Mouse (Mus musculus) right cerebral cortex, postnatal 4 days (tissue): ENCODE data around the gene Ubr4.
"Not testable (repeated sequence)": the region's sequence is repeated elsewhere in the genome, so short reads cannot be mapped to it uniquely, and the experiment has no call there.

Experiments
- DNase-seq: peaks from one replicate; pipeline ENCODE4 v3.0.0-alpha.2; 2022

Ubr4 gene

DNA sequence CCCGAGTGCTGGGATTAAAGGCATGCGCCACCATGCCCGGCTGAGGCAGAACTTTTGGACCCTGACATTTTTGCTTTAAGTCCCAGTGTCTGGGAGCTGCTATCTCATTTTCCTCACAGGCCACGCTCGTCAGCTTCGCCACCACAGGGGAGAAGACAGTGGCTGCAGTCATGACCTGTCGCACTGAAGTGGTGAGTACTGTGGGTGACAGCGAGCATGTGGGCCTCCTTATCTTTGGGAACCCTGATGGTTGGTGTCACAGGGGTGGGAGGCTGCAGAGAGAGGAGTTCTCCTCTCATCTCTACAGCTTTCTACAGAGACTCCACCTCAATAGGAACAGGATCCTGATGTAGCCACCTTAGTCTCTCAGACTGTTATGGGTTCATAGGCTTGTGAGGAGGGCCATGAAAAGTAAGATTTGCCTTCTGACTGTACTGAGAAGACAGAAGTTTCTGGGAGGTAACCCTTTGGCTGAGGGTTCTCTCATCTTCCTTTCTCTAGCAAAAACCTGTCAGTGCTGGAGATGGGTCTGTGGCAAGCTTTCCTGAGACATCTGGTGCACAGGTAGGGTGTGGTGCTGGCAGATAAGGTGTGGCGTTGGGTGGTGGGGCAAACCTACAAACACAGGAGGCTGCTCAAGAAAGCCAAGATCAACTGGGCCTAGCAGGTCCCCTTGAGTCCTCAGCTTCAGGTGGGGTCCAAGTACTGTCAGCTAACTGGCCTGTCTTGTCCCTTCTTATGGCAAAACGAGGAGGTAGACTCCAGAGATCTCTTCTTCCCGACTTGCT, 8.5 kb downstream of the Ubr4 start:
- no peak for DNase-seq

DNA sequence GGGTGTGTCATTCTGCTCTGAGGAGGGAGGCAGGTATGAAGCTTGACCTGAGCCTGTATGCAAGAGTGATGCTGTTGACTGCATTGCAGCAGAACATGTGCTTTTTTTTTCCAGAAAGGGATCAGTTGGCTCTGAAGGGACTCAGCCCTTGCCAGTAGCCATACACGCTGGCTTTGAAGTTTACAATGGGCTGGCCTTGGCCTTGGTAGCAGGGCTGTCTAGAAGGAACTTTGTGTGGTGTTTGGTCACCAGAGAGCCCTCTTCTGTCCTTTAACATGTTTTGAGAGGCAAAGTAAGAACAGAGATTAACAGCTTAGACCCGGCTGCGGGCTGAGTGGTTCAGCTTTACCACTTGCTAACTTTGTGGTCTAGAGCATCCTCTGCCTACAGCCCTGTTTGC, 14.9 kb downstream of the Ubr4 start:
- no peak for DNase-seq

- no peak for DNase-seq
Observed at GRCm38 (mm10) chr4:139368038-139368437, 15.6 kb downstream of the Ubr4 start.

DNA sequence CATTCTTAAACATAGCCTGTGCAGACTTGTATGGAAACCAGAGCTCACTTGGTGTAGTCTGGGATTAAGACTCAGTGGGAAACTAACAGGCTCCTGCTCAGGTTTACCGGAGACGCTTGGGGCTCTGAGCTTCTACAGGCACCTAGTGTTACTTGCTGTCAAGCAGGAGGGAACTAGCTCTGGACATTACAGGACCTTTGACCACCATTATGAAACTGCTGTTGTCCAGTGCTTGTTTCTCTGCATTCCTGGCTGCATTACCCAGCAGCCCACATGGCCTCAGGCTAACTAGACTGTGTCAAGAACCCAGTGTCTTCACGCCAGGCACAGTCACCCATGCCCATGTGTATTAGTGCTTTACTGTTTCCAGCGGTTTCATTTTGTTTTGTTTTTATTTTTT, 20.7 kb downstream of the Ubr4 start:
- DNase-seq, result no peak

GRCm38 (mm10) chr4:139373531-139373930, 21.1 kb downstream of the Ubr4 start:
- no peak for DNase-seq

DNA sequence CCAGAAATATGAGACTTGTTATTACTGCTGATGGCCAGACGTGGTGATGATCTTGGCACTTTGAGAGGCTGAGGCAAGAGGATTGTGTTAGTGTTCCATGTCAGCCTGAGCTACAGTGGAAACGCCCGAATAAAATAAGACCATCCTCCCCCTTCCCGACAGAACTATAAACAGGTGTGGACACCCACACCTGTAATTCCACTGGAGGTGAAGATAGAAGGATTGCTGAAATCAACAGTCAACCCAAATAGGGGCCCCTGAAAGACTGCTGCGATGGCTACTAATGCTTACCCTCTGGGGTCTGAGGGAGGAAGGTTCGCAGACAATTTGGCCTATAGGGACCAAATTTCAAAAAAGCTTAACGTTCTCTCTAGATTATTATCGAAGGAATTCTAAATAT, 27.3 kb downstream of the Ubr4 start:
- DNase-seq, result no peak

DNA sequence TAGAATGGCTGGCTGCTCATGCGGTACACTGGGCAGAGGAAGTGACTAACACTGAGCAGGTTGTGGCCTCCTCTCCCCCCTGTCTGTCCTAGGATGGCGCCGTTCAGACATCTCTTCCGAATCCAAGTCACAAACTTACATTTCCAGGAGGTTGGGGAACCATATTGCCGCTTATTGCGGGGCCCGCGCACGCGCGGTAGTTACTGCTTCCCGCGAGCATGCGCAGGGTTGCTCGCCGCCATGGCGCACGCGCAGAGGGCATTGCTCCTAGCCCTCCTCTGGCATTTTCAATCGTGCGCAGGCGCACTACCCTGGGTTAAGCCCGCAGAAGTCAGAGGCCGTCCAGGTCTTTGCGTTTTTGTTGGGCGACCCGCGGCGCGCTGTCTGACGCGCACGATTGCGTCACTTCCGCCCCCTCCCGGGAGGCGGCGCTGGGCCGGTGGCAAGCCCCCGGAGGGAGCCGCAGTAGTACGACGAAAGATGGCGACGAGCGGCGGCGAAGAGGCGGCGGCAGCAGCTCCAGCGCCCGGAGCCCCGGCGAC, 27.9 kb downstream of the Ubr4 start:
- peak; percentile 100 for DNase-seq

- no peak for DNase-seq
Observed at GRCm38 (mm10) chr4:139380775-139381451, 28.5 kb downstream of the Ubr4 start.

GRCm38 (mm10) chr4:139381452-139381845, 29.0 kb downstream of the Ubr4 start:
- DNase-seq, result no peak

- DNase-seq, result no peak
Observed at GRCm38 (mm10) chr4:139382231-139382630, 29.8 kb downstream of the Ubr4 start.

GRCm38 (mm10) chr4:139385841-139386240, 33.4 kb downstream of the Ubr4 start:
- DNase-seq, result not testable (repeated sequence)

DNA sequence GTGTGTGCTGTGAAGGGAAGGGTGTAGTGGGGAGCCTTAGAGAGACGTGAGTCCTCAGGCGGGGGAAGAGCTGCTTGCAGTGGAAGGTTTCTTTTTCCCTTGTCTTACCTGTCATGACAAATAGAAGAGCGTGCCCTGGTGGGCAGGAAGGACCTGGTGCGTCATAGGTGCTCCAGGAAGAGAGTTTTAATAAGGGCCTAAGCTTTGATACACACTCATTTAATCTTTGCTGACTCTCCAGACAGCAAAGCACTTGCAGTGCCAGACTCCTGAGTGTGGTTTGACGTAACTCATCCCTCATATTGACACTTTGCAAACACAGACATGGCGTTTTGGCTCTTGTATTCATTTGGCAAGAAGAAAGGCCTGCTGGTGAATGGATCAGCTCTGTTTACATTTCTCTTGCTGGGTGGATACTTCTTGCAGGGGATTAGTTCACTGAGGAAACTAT, 34.5 kb downstream of the Ubr4 start:
- no peak for DNase-seq

DNA sequence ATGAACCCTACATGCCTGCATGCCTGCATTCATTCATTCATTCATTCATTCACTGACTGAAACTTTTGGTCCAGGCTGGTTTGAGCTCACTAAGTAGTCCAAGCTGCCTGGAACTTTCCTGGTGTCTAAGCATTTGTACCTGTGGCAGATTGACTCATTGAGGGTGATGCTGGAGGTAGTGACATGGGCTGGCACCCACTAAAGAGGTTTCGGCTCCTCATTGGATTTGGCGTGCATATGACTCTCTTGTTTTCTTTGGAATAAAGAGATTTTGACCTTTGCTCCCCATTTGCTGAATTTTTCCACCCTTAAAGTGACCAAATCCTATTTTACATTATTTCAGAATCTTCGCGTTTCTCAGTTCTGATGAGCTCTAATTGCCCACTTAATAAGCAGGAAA, 37.1 kb downstream of the Ubr4 start:
- no peak for DNase-seq

- no peak for DNase-seq
Observed at GRCm38 (mm10) chr4:139395431-139395830, 43.0 kb downstream of the Ubr4 start.

DNA sequence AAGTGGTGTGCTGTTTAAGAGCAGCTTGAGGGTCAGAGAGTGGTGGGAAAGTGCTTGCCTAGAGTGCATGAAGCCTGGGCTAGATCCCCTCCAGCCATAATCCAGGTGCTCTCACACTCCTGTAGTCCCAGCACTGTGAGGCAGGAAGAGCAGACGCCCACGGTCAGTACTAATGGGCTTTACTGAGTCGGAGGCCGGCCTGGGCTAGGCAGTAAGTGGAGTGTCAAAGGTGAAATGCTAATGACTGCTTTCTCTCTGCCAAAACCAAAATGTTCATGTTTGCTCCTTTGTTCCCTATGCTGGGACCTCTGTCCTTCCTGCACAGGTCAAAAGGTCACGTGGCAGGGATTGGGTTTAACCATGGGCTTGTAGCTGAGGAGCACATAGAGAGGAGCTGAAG, 48.1 kb downstream of the Ubr4 start:
- DNase-seq, result no peak

- no peak for DNase-seq
Observed at GRCm38 (mm10) chr4:139403214-139403613, 50.8 kb downstream of the Ubr4 start.

GRCm38 (mm10) chr4:139411351-139411750, 58.9 kb downstream of the Ubr4 start:
- no peak for DNase-seq

DNA sequence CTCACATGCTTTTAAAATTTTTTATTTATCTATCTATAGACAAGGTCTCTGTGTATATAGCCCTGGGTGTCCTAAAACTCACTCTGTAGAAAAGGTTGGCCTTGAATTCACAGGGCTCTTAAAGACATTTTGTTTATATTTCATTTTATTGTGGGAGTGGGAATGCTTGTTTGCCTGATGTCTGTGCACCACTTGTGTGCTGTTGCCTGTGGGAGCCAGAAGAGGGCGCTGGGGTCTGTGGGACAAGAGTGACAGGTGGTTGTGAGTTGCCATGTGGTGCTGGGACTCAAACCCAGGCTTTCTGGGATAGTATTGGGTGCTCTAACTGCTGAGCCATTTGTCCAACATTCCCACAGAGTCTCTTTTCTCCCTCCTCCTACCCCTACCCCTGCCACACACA, 65.5 kb downstream of the Ubr4 start:
- no peak for DNase-seq

DNA sequence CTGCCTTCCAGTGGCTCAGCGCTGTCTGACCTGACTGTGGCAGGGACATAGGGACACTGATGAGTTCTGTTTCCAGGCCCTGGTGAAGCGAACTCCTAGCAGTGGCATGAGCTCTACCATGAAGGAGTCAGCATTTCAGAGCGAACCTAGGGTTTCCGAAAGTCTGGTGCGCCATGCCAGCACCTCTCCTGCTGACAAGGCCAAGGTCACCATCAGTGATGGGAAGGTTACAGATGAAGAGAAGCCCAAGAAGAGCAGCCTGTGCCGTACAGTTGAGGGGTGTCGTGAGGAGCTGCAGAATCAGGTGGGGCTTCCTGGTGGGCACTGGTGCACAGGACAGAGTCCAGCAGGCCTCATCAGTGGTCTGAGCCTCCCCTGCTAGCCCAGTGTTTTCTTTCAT, 69.2 kb downstream of the Ubr4 start:
- no peak for DNase-seq

DNA sequence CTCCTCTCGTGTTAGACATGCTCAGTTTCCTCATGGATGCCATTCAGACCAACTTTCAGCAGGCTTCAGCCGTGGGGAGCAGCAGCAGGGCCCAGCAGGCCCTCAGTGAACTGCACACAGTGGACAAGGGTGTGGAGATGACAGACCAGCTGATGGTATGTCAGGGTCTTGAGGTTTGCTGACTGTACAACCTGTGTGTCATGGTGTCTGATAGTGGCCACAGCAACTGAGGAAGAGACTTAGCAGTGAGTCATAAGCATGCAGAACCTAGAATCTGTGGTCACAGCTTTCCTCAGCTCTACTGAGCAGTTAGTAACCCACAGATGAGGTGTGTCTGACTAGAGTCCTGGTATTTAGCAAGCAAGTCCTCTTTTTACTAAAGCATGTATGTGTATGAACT, 70.0 kb downstream of the Ubr4 start:
- no peak for DNase-seq

DNA sequence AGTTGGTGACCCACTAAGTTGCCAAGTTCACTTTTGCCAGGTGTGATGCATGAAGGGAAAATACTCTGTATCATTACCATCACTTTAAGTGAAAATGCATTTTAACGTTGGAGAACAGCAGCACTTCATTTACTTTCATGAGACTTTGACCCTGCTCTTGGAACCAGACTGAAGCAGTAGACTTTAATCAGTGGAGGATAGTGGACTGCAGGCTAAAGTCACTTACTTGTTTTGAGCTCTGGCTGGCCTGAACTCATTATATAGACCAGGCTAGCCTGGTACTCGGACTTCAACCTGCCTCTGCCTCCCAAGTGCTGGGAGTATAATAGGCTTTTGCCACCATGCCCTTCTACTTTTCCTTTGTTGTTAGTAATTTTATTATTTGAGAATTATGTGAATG, 70.9 kb downstream of the Ubr4 start:
- DNase-seq, result no peak

- peak; percentile 56 for DNase-seq
Observed at GRCm38 (mm10) chr4:139430176-139430575, 77.8 kb downstream of the Ubr4 start.

DNA sequence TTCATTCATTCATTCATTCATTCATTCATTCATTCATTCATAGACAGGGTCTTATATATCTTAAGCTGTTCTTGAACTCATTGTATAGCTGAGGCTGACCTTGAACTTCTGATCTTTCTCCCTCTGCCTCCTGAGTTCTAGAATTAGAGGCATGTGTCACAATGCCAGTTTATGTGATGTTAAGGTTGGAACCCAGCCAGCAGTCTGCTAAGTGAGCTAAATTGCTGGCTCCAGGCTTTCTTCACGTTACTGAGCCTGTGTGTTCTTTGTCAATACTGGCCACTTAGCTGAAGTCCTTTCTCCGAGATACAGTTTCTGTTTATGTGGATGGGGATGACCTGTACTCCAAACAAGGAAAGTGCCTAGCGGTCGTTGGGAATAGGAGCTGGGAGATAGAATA, 78.5 kb downstream of the Ubr4 start:
- no peak for DNase-seq
